Mouse (Mus musculus) E14TG2a.4 (cell line): ENCODE results near the gene Ptpn6.

Experiments used
- CTCF ChIP-seq: conservative IDR thresholded peaks from 2 replicates; pipeline ENCODE4 v1.5.1; 2014; ENCODE audit warnings: low read length
- POU5F1 ChIP-seq: IDR thresholded peaks from 2 replicates; pipeline ENCODE4 v1.6.1; 2014; ENCODE audit warnings: low read length, borderline replicate concordance

DNA sequence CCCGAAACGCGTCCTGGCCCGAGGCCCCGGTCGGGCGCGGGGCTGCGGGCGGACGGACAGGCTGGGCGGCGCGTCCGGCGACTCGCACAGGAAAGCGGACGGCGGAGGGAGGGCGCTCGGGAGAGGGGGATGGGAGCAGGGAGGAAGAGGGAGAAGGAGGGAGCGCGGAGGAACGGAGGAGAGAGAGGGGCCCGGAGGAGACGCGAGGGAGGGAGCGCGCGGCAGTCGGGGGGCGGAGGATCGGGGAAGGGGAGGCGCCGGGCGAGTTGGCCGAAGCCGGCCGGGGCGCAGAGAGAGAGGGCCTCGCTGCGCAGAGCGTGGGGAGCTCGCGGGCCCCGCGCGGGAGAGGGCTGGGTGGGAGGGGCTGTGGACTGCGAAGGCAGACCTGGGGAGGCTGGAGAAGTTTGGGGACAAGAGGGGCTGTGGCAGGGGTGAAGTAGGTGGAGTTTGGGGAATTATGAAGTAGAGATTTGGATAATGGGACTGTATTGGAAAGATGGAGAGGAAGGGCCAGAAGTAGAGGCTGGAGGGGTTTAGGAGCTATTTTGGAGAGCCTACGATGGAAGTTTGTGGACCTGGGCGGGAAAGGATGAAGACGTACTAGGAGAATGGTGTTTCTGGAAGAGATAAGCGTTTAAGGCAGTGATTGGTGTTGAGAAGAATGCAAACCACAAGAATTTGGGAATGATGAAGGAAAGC is 18.3 kb upstream of the Ptpn6 start:
- TF ChIP-seq CTCF (no peak), POU5F1 (no peak)
